Mouse (Mus musculus) midbrain, embryonic 14.5 days (tissue): ENCODE results near the gene Ppp6r3. TPM values are rescaled to one million over a fixed set of nuclear protein-coding genes. Genes with fewer than 3 reads are reported as not detected.

Experiments used
- ATAC-seq: fragments of 200-750 bp; cut with Nextera tagmentation; 2 replicates; pipeline ENCODE4 v1.8.0; 2017; ENCODE audit warnings: moderate number of reproducible peaks, moderate library complexity; ENCODE audit not compliant: low FRiP score, low TSS enrichment
- DNase-seq: peaks from one replicate; pipeline ENCODE4 v3.0.0-alpha.2; 2015
- H3K27ac ChIP-seq: fragments of 300-500 bp; sonication (generic); replicated peaks from 2 replicates; pipeline ENCODE4 v1.5.1; 2014; ENCODE audit warnings: mild to moderate bottlenecking, low read depth, low read length, moderate library complexity
- H3K27me3 ChIP-seq: fragments of 300-500 bp; sonication (generic); 2 replicates; pipeline ENCODE4 v1.6.1; 2014; ENCODE audit warnings: low read length, control low read depth, mixed read lengths; ENCODE audit not compliant: control insufficient read depth, insufficient read depth
- H3K36me3 ChIP-seq: fragments of 300-500 bp; sonication (generic); 2 replicates; pipeline ENCODE4 v1.6.1; 2014; ENCODE audit warnings: low read length, control low read depth; ENCODE audit not compliant: control insufficient read depth, insufficient read depth
- H3K4me1 ChIP-seq: fragments of 300-500 bp; sonication (generic); 2 replicates; pipeline ENCODE4 v1.6.1; 2014; ENCODE audit warnings: mild to moderate bottlenecking, antibody characterized with exemption, low read length, control low read depth; ENCODE audit not compliant: control insufficient read depth, insufficient read depth
- H3K4me2 ChIP-seq: fragments of 300-500 bp; sonication (generic); 2 replicates; pipeline ENCODE4 v1.6.1; 2014; ENCODE audit warnings: mild to moderate bottlenecking, low read length, moderate library complexity
- H3K4me3 ChIP-seq: fragments of 300-500 bp; sonication (generic); replicated peaks from 2 replicates; pipeline ENCODE4 v1.5.1; 2014; ENCODE audit warnings: low read depth, low read length
- H3K9ac ChIP-seq: fragments of 300-500 bp; sonication (generic); replicated peaks from 2 replicates; pipeline ENCODE4 v1.6.1; 2014; ENCODE audit warnings: mild to moderate bottlenecking, low read length, moderate library complexity
- H3K9me3 ChIP-seq: fragments of 300-500 bp; sonication (generic); 2 replicates; pipeline ENCODE4 v1.6.1; 2016; ENCODE audit warnings: low read length, control low read depth, mixed read lengths; ENCODE audit not compliant: control insufficient read depth
- WGBS: fragments of 180-500 bp; shearing (Covaris S2); extraction: QIAGEN DNeasy Blood & Tissue Kit; methylation state at CpG from one replicate; pipeline ENCODE4 v1.1.7; 2014; 5-methylcytosine and 5-hydroxymethylcytosine counted together
- polyA plus RNA-seq: library from polyadenylated mRNA; unstranded; fragments of >200 nt; fragmentation: Nextera tagmentation; extraction: Ambion mirVana; gene quantifications from 2 replicates; pipeline ENCODE4 v1.2.1, GENCODE M21; 2014

Gene Ppp6r3
- polyA plus RNA-seq, 1 experiment from 2014 or later, result 74.1 TPM

DNA sequence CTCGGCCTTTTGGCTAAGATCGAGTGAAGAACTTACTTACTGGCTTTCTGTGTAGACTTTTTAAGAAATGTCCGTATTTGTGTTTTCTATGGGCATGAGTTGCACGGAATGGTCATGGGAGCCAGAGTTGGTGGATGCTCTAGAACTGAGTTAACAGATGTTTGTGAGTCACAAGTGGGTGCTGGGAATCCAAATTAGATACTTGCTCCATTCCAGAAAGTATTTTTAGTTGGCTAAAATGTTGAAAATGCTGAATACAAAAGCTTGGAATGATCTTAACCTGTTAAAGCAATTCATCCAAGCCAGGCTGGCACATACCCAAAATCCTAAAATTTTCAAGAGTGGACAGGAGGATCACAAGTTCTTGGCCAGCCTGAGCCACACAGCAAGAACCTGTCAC, 48.0 kb downstream of the Ppp6r3 start:
- Histone ChIP-seq H3K36me3 (peaks cover 26% of the 10 kb centered on the region), H3K9ac (no peak overlapping the region), H3K4me3 (no peak overlapping the region), H3K27ac (no peak overlapping the region), H3K9me3 (no peaks in the 10 kb centered on the region), H3K4me1 (no peaks in the 10 kb centered on the region), H3K27me3 (no peaks in the 10 kb centered on the region), H3K4me2 (no peak overlapping the region)
- no peak for ATAC-seq
- no peak for DNase-seq
- WGBS, result 97% methylated on average over 4 of the region's 4 CpGs

DNA sequence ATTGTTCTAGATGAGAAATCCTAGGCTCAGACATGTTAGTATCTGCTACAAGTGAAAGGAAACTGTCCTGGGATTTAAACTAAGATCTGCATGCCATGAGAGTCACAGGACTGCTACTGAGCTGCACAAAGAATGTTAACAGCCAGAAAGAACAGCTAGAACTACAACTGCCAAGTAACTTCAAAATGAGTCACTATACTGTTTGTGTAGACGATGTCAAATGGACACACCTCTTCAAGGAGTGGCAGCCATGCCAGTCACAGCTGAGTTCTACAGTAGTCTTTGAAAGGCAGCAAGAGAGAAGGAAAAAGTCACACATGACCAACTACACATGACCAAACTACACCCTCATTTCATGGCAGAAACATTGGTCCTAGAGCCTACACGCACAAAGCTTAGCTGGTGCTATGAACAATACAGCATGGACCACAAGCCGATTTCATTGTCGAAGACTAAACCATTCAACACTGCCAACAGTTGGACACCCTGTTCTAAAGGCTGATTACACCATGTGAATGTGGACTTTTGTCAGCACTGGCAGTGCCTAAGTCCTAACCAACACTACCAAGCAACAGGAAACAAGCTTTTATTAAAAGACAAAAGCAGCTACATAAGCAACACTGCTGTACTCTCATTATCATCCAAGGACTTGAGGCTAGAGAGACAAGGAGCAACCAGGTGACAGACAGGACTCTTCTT, 55.9 kb downstream of the Ppp6r3 start:
- 92% methylated on average over 4 of the region's 4 CpGs for WGBS
- no peak overlapping the region for H3K27ac ChIP-seq
- H3K9ac ChIP-seq, result no peak overlapping the region
- H3K4me2 ChIP-seq, result no peak overlapping the region
- peaks cover 47% of the 10 kb centered on the region for H3K36me3 ChIP-seq
- H3K27me3 ChIP-seq, result no peaks in the 10 kb centered on the region
- H3K9me3 ChIP-seq, result no peaks in the 10 kb centered on the region
- no peaks in the 10 kb centered on the region for H3K4me1 ChIP-seq
- H3K4me3 ChIP-seq, result no peak overlapping the region
- ATAC-seq (no peak), DNase-seq (no peak)

DNA sequence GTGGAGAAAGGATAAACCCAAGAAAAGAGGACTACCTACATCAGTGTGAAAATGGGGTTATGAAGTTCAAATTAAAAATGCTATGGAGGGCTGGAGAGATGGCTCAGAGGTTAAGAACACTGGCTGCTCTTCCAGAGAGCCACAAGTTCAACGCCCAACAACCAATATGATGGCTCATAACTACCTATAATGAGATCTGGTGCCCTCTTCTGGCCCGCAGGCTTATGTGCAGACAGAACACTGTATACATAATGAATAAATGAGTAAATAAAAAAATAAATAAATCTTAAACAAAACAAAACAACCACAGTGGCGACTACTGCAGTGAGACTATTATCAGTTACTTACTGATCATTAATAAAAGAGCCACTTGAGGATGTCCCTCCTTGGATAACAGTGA, 78.3 kb downstream of the Ppp6r3 start:
- Histone ChIP-seq H3K36me3 (peaks cover 80% of the 10 kb centered on the region), H3K27ac (no peak overlapping the region), H3K9ac (no peak overlapping the region), H3K4me2 (no peak overlapping the region), H3K4me3 (no peak overlapping the region), H3K9me3 (no peaks in the 10 kb centered on the region), H3K4me1 (no peaks in the 10 kb centered on the region), H3K27me3 (no peaks in the 10 kb centered on the region)
- 95% methylated on average over 3 of the region's 3 CpGs for WGBS
- no peak for DNase-seq
- ATAC-seq, result no peak

DNA sequence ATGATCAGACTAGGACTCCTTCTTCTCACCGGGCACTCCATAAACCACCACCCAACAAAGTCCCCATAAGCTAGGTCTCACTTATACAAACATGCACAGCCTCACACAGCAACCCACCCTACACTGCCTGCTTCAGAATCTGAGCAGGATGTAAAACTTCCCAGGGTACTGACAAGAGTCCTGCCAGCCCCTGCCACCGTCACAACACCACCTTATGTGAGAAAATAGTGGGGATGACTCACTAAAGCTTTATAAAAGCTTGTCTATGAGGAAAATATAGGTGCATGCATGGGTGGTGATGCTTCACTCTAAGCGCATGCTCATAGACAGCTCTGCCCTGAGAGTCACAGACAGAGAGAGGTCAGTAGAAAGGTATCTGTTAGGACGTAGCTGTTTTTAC, 85.7 kb downstream of the Ppp6r3 start:
- H3K9ac ChIP-seq, result no peak overlapping the region
- H3K4me3 ChIP-seq, result no peak overlapping the region
- 100% methylated on average over 4 of the region's 4 CpGs for WGBS
- peaks cover 92% of the 10 kb centered on the region for H3K36me3 ChIP-seq
- ATAC-seq, result no peak
- no peaks in the 10 kb centered on the region for H3K9me3 ChIP-seq
- H3K4me1 ChIP-seq, result no peaks in the 10 kb centered on the region
- DNase-seq, result no peak
- no peaks in the 10 kb centered on the region for H3K27me3 ChIP-seq
- H3K27ac ChIP-seq, result no peak overlapping the region
- H3K4me2 ChIP-seq, result no peak overlapping the region

DNA sequence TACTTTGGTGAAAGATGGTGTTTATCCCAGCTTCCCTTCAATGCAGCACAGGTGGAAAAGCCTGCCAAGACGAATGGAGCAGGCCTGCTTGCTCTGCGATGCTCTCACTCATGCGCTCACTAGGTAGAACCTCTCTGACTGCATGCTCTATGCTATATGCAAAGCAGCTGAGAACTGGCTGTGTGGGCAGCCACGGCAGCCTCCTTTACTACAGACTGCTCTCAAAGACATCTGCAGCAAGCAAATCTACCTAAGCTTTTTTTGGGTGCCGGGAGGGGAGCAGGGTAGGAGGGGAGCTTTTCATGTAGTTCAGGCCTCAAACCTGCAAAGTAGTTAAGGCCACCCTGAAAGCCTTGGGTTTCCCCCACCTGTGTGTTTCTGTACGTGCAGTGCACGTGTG, 92.7 kb downstream of the Ppp6r3 start:
- WGBS, result 96% methylated on average over 7 of the region's 7 CpGs
- ATAC-seq (no peak), DNase-seq (no peak)
- Histone ChIP-seq H3K27ac (no peak overlapping the region), H3K4me1 (no peaks in the 10 kb centered on the region), H3K27me3 (no peaks in the 10 kb centered on the region), H3K36me3 (peaks cover 81% of the 10 kb centered on the region), H3K4me3 (no peak overlapping the region), H3K9me3 (no peaks in the 10 kb centered on the region), H3K4me2 (no peak overlapping the region), H3K9ac (no peak overlapping the region)

DNA sequence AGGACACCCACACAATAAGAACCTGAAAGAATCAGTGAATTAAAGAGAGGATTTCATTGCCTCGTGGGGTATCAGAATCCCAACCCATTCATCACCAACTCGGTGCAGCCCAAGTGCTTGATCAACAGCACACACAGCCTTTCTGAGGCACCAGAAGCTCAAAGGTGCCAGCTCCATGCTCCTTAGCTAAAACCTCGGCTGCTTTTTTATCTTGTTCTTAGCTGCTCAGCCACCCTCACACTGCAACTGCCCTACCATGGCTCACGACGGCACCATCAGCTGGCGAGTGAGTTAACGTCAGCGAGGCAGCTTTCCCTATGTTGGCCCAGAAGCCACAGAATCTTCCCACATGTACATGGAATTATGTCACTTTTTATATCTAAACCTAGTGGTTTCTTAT, 95.4 kb downstream of the Ppp6r3 start:
- DNase-seq (no peak), ATAC-seq (no peak)
- 91% methylated on average over 8 of the region's 8 CpGs for WGBS
- Histone ChIP-seq H3K9ac (no peak overlapping the region), H3K36me3 (peaks cover 80% of the 10 kb centered on the region), H3K27ac (no peak overlapping the region), H3K4me2 (no peak overlapping the region), H3K27me3 (no peaks in the 10 kb centered on the region), H3K4me1 (no peaks in the 10 kb centered on the region), H3K4me3 (no peak overlapping the region), H3K9me3 (no peaks in the 10 kb centered on the region)

DNA sequence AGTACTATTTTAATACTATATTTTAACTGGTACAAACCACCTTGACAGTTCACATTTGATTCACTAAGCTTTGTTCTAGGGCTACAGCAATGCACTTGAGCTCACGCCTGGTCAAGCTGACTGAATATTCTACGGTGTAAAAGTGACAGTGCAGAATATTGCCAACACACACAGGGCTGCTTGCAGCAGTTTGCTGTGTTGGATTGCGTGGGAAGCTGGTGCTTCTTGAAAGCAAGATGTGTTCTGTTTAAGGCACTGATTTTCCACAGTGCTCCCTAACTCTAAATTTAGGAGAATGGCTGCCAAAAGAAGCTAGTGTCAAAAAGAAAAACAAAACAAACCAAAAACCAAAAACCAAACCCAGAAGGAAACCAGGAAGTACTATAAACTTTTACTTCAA, 98.6 kb downstream of the Ppp6r3 start:
- Histone ChIP-seq H3K4me1 (no peaks in the 10 kb centered on the region), H3K4me3 (no peak overlapping the region), H3K36me3 (peaks cover 75% of the 10 kb centered on the region), H3K27ac (no peak overlapping the region), H3K9ac (no peak overlapping the region), H3K4me2 (no peak overlapping the region), H3K9me3 (no peaks in the 10 kb centered on the region), H3K27me3 (no peaks in the 10 kb centered on the region)
- ATAC-seq (no peak), DNase-seq (no peak)
- WGBS, result 96% methylated on average over 3 of the region's 3 CpGs

DNA sequence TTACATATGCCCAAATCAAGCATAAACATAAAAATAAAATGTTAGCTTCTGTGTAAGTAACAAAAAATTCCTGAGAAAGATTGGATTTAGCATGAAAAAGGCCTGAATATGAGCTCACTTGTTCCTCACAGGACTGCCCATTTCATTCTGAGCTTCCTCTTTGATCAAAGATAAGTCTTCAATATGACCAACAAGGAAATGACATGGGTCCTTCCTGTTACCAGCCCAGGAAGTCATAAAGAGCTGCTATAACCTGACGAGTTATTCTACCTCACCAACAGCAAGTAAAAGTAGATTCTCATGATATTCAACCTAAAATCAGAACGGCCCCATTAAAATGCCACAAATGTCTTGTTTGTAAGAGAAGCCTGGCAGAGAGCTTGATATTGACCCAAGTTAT, 104.3 kb downstream of the Ppp6r3 start:
- WGBS, result 95% methylated on average over 2 of the region's 2 CpGs
- Histone ChIP-seq H3K4me2 (no peak overlapping the region), H3K36me3 (peaks cover 87% of the 10 kb centered on the region), H3K4me3 (no peak overlapping the region), H3K27me3 (no peaks in the 10 kb centered on the region), H3K9me3 (no peaks in the 10 kb centered on the region), H3K4me1 (no peaks in the 10 kb centered on the region), H3K9ac (no peak overlapping the region), H3K27ac (no peak overlapping the region)
- DNase-seq (no peak), ATAC-seq (no peak)

DNA sequence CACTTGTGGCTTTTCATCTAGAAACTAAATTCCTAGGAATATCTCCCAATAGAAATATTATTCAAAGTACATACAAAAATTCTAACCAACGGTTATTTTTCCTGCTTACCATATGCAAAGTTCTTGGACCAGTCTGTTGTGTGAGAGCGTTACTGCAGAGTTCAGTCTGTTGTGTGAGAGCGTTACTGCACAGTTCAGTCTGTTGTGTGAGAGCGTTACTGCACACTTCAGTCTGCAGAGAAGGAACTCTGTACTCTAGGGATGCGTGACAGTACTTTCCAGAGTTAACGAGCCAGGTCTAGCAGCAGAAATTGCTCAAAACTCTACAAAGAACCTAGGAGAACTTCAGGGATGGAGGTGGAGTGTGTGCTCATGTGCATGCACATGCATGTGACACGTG, 108.0 kb downstream of the Ppp6r3 start:
- H3K4me2 ChIP-seq, result no peak overlapping the region
- 96% methylated on average over 7 of the region's 7 CpGs for WGBS
- no peak for DNase-seq
- peaks cover 98% of the 10 kb centered on the region for H3K36me3 ChIP-seq
- no peaks in the 10 kb centered on the region for H3K4me1 ChIP-seq
- no peak overlapping the region for H3K4me3 ChIP-seq
- no peaks in the 10 kb centered on the region for H3K9me3 ChIP-seq
- ATAC-seq, result no peak
- no peaks in the 10 kb centered on the region for H3K27me3 ChIP-seq
- H3K27ac ChIP-seq, result no peak overlapping the region
- no peak overlapping the region for H3K9ac ChIP-seq
